Mouse (Mus musculus): ENCODE data around the gene Phldb2.

Phldb2 gene

DNA sequence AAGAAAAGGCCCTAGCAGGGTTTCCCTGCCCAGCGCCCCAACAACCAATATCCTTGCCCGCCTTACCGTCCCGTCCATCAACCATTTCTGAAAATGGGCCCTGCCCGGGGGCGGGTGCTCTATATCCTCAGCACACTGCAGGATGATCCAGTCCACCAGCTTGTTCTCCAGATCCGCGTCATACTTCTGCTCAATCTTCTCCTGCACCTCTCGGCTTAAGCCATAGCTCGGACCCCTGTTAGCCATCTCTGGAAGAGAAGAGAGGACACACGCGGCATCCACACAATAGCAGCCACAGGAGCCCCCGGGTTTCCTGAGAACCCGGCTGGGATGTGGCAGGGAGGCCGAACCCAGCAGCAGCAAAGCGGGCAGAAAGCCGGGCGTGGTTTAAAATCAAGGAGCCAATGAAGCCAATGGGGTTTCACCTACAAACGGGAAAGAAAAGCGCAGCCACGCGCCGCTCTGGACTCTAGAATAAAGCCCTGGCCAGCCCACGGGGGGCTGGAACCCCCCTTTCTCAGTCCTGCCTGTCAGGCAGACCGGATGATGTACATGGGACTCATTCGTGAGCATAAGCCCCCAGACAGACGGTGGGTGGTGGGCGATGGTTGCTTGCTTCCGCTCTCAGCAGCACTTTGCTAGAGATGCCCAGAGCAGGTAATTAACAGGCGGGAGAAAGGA, 229.2 kb downstream of the Phldb2 start, which contains the start of gene Tagln3:
Gene Tagln3, minus strand, starts transcription at position 548 of the 681 bp plus-strand sequence.
- no peak for DNase-seq (ENCODE audit: low spot score)

DNA sequence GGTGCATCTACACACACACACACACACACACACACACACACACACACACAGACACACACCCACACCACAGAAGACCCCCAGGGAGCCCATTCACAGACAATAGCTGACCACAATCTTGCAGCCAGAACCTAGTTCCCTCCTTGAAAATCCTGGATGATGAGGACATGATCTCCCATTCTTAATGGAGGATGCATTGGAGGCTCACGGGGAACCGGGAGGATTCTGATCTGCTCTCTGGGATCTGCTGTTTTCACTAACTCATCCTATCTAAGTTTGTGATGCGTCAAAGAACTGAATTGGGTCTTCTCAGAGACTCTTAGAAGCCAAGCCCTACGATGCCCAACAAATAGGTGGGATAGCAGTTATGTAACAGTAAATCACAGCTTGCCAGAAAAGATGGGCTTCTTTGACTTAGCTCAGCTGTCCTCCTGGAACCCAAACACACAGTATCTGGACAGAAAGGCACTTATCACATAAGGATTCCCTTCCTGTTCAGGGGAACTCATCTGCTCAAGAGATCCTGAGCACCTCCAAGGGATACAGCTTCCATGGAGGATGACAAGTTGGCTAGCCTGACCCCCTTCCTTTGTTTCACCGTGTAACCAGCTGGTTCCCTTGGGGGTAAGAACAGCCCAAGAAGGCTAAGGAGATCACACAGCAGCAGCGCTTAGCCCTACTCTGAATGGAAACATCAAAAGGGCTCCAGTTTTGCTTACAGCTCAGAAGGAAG, 230.1 kb downstream of the Phldb2 start:
- no peak for DNase-seq (ENCODE audit: low spot score)

- DNase-seq (ENCODE audit: low spot score): no peak
Observed at GRCm38 (mm10) chr16:45722460-45722951, 230.9 kb downstream of the Phldb2 start.

GRCm38 (mm10) chr16:45720022-45720630, 233.3 kb downstream of the Phldb2 start:
- DNase-seq (ENCODE audit: low spot score): no peak

- DNase-seq (ENCODE audit: low spot score): no peak
Observed at GRCm38 (mm10) chr16:45718296-45718695, 235.1 kb downstream of the Phldb2 start.

DNA sequence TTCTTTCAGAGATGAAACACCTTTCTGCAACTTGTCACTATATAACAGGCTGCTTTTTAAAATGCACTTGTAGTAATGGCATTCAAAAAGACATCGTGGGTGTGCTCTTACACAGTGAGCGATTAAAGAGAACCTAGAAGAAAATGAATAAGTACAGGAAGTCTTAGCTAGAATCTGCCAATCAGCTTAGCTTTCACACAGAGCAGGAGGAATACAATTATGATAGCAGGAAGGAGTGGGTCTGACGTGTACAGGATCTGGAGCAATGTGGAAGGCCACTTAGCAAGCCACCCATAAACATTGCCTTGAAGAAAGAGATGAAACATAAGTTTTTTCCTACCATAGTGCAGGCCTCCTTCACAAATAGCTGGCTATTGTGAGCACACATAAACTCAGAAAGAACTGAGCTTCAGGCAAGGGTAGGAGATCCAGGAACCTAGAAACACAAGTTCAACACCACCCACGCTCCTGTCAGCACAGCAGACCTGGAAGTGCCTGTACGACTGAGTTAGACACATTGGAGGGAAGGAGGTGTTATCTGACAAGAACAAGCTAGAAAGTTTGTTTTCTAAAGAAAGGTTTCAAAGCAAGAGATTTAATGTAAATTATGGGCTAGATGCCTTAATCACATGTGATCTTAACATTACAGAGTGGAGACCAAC, 238.8 kb downstream of the Phldb2 start:
- no peak for DNase-seq (ENCODE audit: low spot score)

GRCm38 (mm10) chr16:45713878-45714277, 239.5 kb downstream of the Phldb2 start:
- no peak for DNase-seq (ENCODE audit: low spot score)

GRCm38 (mm10) chr16:45713261-45713660, 240.1 kb downstream of the Phldb2 start:
- DNase-seq (ENCODE audit: low spot score): no peak

GRCm38 (mm10) chr16:45711263-45711662, 242.1 kb downstream of the Phldb2 start:
- DNase-seq (ENCODE audit: low spot score): no peak

DNA sequence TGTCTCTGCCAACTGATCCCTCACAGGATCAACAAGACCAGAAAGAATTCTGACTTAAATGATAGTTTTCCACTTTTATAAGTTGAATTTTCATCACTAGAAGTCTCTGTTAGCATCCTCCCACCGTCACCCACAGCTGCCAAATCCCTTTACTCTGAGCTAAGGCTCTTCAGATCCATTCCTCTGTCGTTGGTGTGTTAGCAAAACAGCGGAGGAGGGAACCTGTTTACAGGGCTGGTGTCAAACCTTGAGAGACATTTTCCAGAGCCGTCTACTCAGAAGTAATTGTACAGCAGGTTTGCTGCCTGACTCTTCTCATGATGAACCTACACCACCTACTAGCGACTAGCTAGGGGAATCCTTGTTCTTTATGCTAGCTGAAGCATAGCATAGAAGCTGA, 254.1 kb downstream of the Phldb2 start:
- no peak for DNase-seq (ENCODE audit: low spot score)

DNA sequence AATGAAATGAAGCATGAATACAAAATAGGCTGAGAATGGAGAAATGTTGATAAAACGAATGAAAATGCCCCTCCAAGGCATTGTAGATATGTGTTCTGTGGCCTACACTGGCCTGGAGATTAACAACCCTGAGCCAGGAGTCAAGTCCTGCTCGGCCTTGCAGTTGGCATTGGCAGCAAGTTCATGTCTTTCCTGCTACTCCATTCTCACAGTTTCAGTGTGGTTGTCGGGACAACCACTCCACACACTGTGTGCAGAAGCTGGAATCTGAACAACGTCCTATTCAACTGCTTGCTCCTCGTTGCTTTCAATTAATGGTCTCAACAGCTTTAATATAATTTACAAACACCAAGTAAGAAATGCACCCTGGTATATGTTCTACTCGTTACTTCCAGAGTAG, 255.4 kb downstream of the Phldb2 start:
- DNase-seq (ENCODE audit: low spot score): no peak
